ENCODE assay signal across 25 mouse cellular contexts in the genomic region with DNA sequence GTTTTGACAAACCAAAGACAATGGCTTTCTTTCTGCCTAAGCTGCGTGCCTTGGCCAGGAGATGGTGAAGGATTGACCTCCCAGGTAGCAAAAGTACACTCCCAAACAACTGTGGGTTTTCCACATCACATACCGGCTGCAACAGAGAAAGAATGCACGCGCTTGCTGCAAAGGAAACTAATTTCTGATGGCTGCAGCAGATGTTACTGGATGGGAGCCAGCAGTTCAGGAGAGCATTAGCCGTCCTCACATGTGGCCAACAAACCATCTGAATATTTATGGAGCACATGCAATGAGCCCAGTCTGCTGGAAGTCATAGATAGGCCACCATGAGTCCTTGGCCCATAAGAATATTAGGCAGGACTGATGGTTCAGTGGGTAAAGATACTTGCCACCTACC. TPM values are rescaled to one million over a fixed set of nuclear protein-coding genes. Genes with fewer than 3 reads are reported as not detected.
DNase-seq lines count a peak whose midpoint lies in the region; ATAC-seq lines count a peak whose summit lies in the region.
"Had no signal": no experiment of that assay in that cellular context is flagged by ENCODE, and none has a peak within 500 bp of the region (broad histone marks: within the 10 kb centered on the region; RNA-seq: fewer than 3 reads in every experiment).

No protein-coding gene starts in this region.

- no peak overlapping the region for H3K27ac ChIP-seq in heart, embryonic 12.5 days (ENCODE audit: poor library complexity, severe bottlenecking)
- no peak overlapping the region for H3K27ac ChIP-seq in neural tube, embryonic 15.5 days (replicated peaks)
- H3K27ac ChIP-seq: forebrain, embryonic 13.5 days; hindbrain, embryonic 15.5 days; kidney, embryonic 15.5 days; neural tube, embryonic 12.5 days had no signal

- DNase-seq in heart, adult 18-20 months = peak; percentile 40 to 55
- peak; percentile 21 for DNase-seq in neural tube, embryonic 10.5 days (ENCODE audit: extremely low spot score, low spot score)
- peak; percentile 39 to 46 for DNase-seq in heart, postnatal 36 days
- DNase-seq in skeletal muscle tissue, adult 2 months (ENCODE audit: low read depth, low spot score) = peak; percentile 24
- DNase-seq in layer of hippocampus, postnatal 14 days (ENCODE audit: low spot score in 2 of 2) = no peak
- DNase-seq: cerebellum, adult 2 months; liver; liver, postnatal 0 days; lung, postnatal 14 days; right cerebral cortex, adult 18-20 months had no signal

- intact Hi-C loops in heart, postnatal 36 days (cut with DNase I) = loop anchor here (5.0 kb wide), 3 partner anchors 473 to 1043 kb away; no protein-coding TSS in a partner anchor

- H3K36me3 ChIP-seq in heart, embryonic 12.5 days = no peaks in the 10 kb centered on the region
- no peaks in the 10 kb centered on the region for H3K36me3 ChIP-seq in neural tube, embryonic 15.5 days
- H3K36me3 ChIP-seq: hindbrain, embryonic 15.5 days; kidney, embryonic 15.5 days; neural tube, embryonic 12.5 days had no signal

- H3K4me3 ChIP-seq in heart, embryonic 12.5 days = no peak overlapping the region
- H3K4me3 ChIP-seq in neural tube, embryonic 15.5 days (replicated peaks) = no peak overlapping the region
- H3K4me3 ChIP-seq: erythroblast, embryonic 14.5 days; forebrain, embryonic 13.5 days; hindbrain, embryonic 15.5 days; kidney, embryonic 15.5 days; neural tube, embryonic 12.5 days had no signal

- no peak for ATAC-seq in heart, embryonic 12.5 days (ENCODE audit: insufficient number of reproducible peaks, low FRiP score)
- ATAC-seq in neural tube, embryonic 15.5 days (ENCODE audit: low FRiP score) = no peak
- no peak for ATAC-seq in megakaryocyte, adult 5-6 weeks (ENCODE audit: poor library complexity, severe bottlenecking)
- ATAC-seq: intestine, postnatal 0 days; liver, postnatal 0 days had no signal

- WGBS in heart, embryonic 12.5 days = 64% methylated on average over 5 of the region's 5 CpGs
- 64% methylated on average over 5 of the region's 5 CpGs for WGBS in neural tube, embryonic 15.5 days

- no peak overlapping the region for H3K4me2 ChIP-seq in heart, embryonic 12.5 days
- no peak overlapping the region for H3K4me2 ChIP-seq in neural tube, embryonic 15.5 days
- H3K4me2 ChIP-seq: forebrain, embryonic 13.5 days; hindbrain, embryonic 15.5 days; kidney, embryonic 15.5 days; midbrain, embryonic 11.5 days; neural tube, embryonic 12.5 days had no signal

- peaks cover 6% of the 10 kb centered on the region for H3K4me1 ChIP-seq in heart, embryonic 12.5 days (replicated peaks)
- peaks cover 4% of the 10 kb centered on the region; the same call in 1 of the 2 replicates for H3K4me1 ChIP-seq in neural tube, embryonic 15.5 days
- H3K4me1 ChIP-seq: forebrain, embryonic 13.5 days; hindbrain, embryonic 15.5 days; kidney, embryonic 15.5 days; neural tube, embryonic 12.5 days had no signal

- H3K9ac ChIP-seq in heart, embryonic 12.5 days = no peak overlapping the region
- no peak overlapping the region for H3K9ac ChIP-seq in neural tube, embryonic 15.5 days (replicated peaks)
- H3K9ac ChIP-seq: forebrain, embryonic 13.5 days; hindbrain, embryonic 15.5 days; kidney, embryonic 15.5 days; liver, postnatal 0 days; neural tube, embryonic 12.5 days had no signal

- H3K27me3 ChIP-seq in heart, embryonic 12.5 days (replicated peaks) = no peaks in the 10 kb centered on the region; the same call in 1 of the 2 replicates
- no peaks in the 10 kb centered on the region for H3K27me3 ChIP-seq in neural tube, embryonic 15.5 days (replicated peaks)
- H3K27me3 ChIP-seq: CH12.LX; kidney, embryonic 15.5 days; neural tube, embryonic 12.5 days had no signal

- no peaks in the 10 kb centered on the region for H3K9me3 ChIP-seq in heart, embryonic 12.5 days (replicated peaks)
- H3K9me3 ChIP-seq in neural tube, embryonic 15.5 days (replicated peaks) = no peaks in the 10 kb centered on the region
- H3K9me3 ChIP-seq: forebrain, embryonic 13.5 days; hindbrain, embryonic 15.5 days; kidney, embryonic 15.5 days; neural tube, embryonic 12.5 days had no signal

RNA-seq across cellular contexts. Expression of gene Kctd12, which starts 7.4 kb away (rescaled TPM):
- total RNA-seq in heart, adult 18-20 months (2021) = 10 to 100 TPM; 21.3 to 25.3 TPM
- 4.8 and 5.4 TPM in 2 replicates for polyA plus RNA-seq in heart, embryonic 12.5 days (2016; fragmentation: Nextera tagmentation; extraction: Ambion mirVana)
- 13.2 and 14.4 TPM in 2 replicates for polyA plus RNA-seq in neural tube, embryonic 15.5 days (2015; fragmentation: Nextera tagmentation; extraction: Ambion mirVana)
- total RNA-seq in heart, postnatal 36 days (2021) = 10 to 100 TPM; 20.7 to 23.3 TPM
- 460 and 558 TPM in 2 replicates for total RNA-seq in megakaryocyte, adult 5-6 weeks (2015)
- total RNA-seq in megakaryocyte, adult 5-6 weeks (2017) = 335 and 358 TPM in 2 replicates
- total RNA-seq in layer of hippocampus, postnatal 14 days (2021) = 100 to 1,000 TPM; 101 to 112 TPM
- total RNA-seq: MEL had no signal

RNA-seq across cellular contexts. Expression of gene Acod1, which starts 56.9 kb away (rescaled TPM):
- not detected for total RNA-seq in heart, adult 18-20 months (2021)
- polyA plus RNA-seq in heart, embryonic 12.5 days (2016; fragmentation: Nextera tagmentation; extraction: Ambion mirVana) = not detected in 2 replicates
- polyA plus RNA-seq in neural tube, embryonic 15.5 days (2015; fragmentation: Nextera tagmentation; extraction: Ambion mirVana) = not detected in 2 replicates
- not detected for total RNA-seq in heart, postnatal 36 days (2021)
- 1.5 and 1.8 TPM in 2 replicates for total RNA-seq in megakaryocyte, adult 5-6 weeks (2015)
- total RNA-seq in megakaryocyte, adult 5-6 weeks (2017) = 1.8 and 2.0 TPM in 2 replicates
- not detected for total RNA-seq in layer of hippocampus, postnatal 14 days (2021)
- total RNA-seq: adrenal gland, postnatal 4 days; MEL had no signal
- polyA plus RNA-seq: embryonic facial prominence, embryonic 11.5 days; erythroblast, embryonic 14.5 days; forebrain, embryonic 13.5 days; heart, postnatal 0 days; hindbrain, embryonic 15.5 days; intestine, postnatal 0 days; kidney, embryonic 15.5 days; liver, postnatal 0 days; midbrain, embryonic 11.5 days; neural tube, embryonic 12.5 days had no signal

Comparison
In these comparisons a context has a peak if more than half of its experiments do, and no peak if none do; other contexts are left out.
1. DNase-seq: peak in heart, adult 18-20 months (2 of 2), neural tube, embryonic 10.5 days (single experiment), heart, postnatal 36 days (2 of 2) and skeletal muscle tissue, adult 2 months (single experiment); none in layer of hippocampus, postnatal 14 days (0 of 2).